Mouse (Mus musculus) liver, embryonic 15.5 days (tissue): ENCODE measurements at regions not wholly inside any gene's neighbourhood (a gene's known extent, or its start where the extent isn't known, plus 50 kb on each side); places are given as distances from the start of the nearest gene placed in this dataset.

Experiments
- ATAC-seq: fragments of 200-750 bp; cut with Nextera tagmentation; 2 replicates; pipeline ENCODE4 v1.8.0; 2017; ENCODE audit warnings: moderate number of reproducible peaks, mild to moderate bottlenecking, moderate library complexity; ENCODE audit not compliant: insufficient read depth
- H3K27ac ChIP-seq: fragments of 300-500 bp; sonication (generic); replicated peaks from 2 replicates; pipeline ENCODE4 v1.5.1; 2015; ENCODE audit warnings: mild to moderate bottlenecking, inconsistent platforms
- H3K27me3 ChIP-seq: fragments of 300-500 bp; sonication (generic); 2 replicates; pipeline ENCODE4 v1.6.1; 2015; ENCODE audit warnings: mild to moderate bottlenecking, inconsistent platforms
- H3K36me3 ChIP-seq: fragments of 300-500 bp; sonication (generic); replicated peaks from 2 replicates; pipeline ENCODE4 v1.6.1; 2015; ENCODE audit warnings: moderate library complexity, mild to moderate bottlenecking, inconsistent platforms
- H3K4me1 ChIP-seq: fragments of 300-500 bp; sonication (generic); replicated peaks from 2 replicates; pipeline ENCODE4 v1.6.1; 2015; ENCODE audit warnings: inconsistent platforms
- H3K4me2 ChIP-seq: fragments of 300-500 bp; sonication (generic); 2 replicates; pipeline ENCODE4 v1.6.1; 2015; ENCODE audit warnings: moderate library complexity, mild to moderate bottlenecking, inconsistent platforms
- H3K4me3 ChIP-seq: fragments of 300-500 bp; sonication (generic); replicated peaks from 2 replicates; pipeline ENCODE4 v1.5.1; 2015; ENCODE audit warnings: mild to moderate bottlenecking, inconsistent platforms
- H3K9ac ChIP-seq: fragments of 300-500 bp; sonication (generic); 2 replicates; pipeline ENCODE4 v1.6.1; 2015; ENCODE audit warnings: moderate library complexity, mild to moderate bottlenecking, inconsistent platforms
- H3K9me3 ChIP-seq: fragments of 300-500 bp; sonication (generic); replicated peaks from 2 replicates; pipeline ENCODE4 v1.6.1; 2016; ENCODE audit warnings: inconsistent platforms
- WGBS: fragments of 180-500 bp; shearing (Covaris S2); methylation state at CpG from one replicate; pipeline ENCODE4 v1.1.7; 2015; ENCODE audit warnings: mixed read lengths; ENCODE audit not compliant: insufficient replicate concordance; 5-methylcytosine and 5-hydroxymethylcytosine counted together

GRCm38 (mm10) chr19:56190222-56190621, 96.7 kb upstream of the Habp2 start:
- Histone ChIP-seq H3K4me3 (no peak overlapping the region), H3K27me3 (no peaks in the 10 kb centered on the region), H3K9ac (no peak overlapping the region), H3K27ac (no peak overlapping the region), H3K9me3 (no peaks in the 10 kb centered on the region), H3K36me3 (no peaks in the 10 kb centered on the region), H3K4me2 (no peak overlapping the region), H3K4me1 (peaks cover 13% of the 10 kb centered on the region; the same call in 1 of the 2 replicates)
- no peak for ATAC-seq
- 68% methylated on average over 3 of the region's 3 CpGs for WGBS

- H3K27ac ChIP-seq = no peak overlapping the region
- no peak overlapping the region for H3K4me3 ChIP-seq
- no peaks in the 10 kb centered on the region for H3K27me3 ChIP-seq
- no peaks in the 10 kb centered on the region for H3K4me1 ChIP-seq
- no peaks in the 10 kb centered on the region for H3K36me3 ChIP-seq
- no peak for ATAC-seq
- no peak overlapping the region for H3K9ac ChIP-seq
- no peaks in the 10 kb centered on the region for H3K9me3 ChIP-seq
- 64% methylated on average over 15 of the region's 15 CpGs for WGBS
- H3K4me2 ChIP-seq = no peak overlapping the region
These were observed 88.3 kb upstream of the Habp2 start for GRCm38 (mm10) chr19:56198474-56199236.

GRCm38 (mm10) chr19:56199401-56200150, 87.4 kb upstream of the Habp2 start:
- Histone ChIP-seq H3K9ac (no peak overlapping the region), H3K4me3 (no peak overlapping the region), H3K4me2 (no peak overlapping the region), H3K4me1 (no peaks in the 10 kb centered on the region), H3K27ac (no peak overlapping the region), H3K9me3 (no peaks in the 10 kb centered on the region), H3K36me3 (no peaks in the 10 kb centered on the region), H3K27me3 (no peaks in the 10 kb centered on the region)
- ATAC-seq = no peak
- WGBS = 57% methylated on average over 14 of the region's 14 CpGs

- 67% methylated on average over 9 of the region's 9 CpGs for WGBS
- no peak for ATAC-seq
- H3K27ac ChIP-seq = no peak overlapping the region
These were observed 85.8 kb upstream of the Habp2 start for GRCm38 (mm10) chr19:56201007-56201682.

GRCm38 (mm10) chr19:56201738-56202480, 85.0 kb upstream of the Habp2 start:
- Histone ChIP-seq H3K9ac (no peak overlapping the region), H3K4me2 (no peak overlapping the region), H3K27me3 (no peaks in the 10 kb centered on the region), H3K9me3 (no peaks in the 10 kb centered on the region), H3K4me1 (no peaks in the 10 kb centered on the region), H3K27ac (no peak overlapping the region), H3K36me3 (no peaks in the 10 kb centered on the region), H3K4me3 (no peak overlapping the region)
- no peak for ATAC-seq

More at GRCm38 (mm10) chr19:56201007-56201682, 85.8 kb upstream of the Habp2 start:
- Histone ChIP-seq H3K9ac (no peak overlapping the region), H3K36me3 (no peaks in the 10 kb centered on the region), H3K9me3 (no peaks in the 10 kb centered on the region), H3K4me2 (no peak overlapping the region), H3K27me3 (no peaks in the 10 kb centered on the region), H3K4me3 (no peak overlapping the region), H3K4me1 (no peaks in the 10 kb centered on the region)

- no peak overlapping the region for H3K4me2 ChIP-seq
- 52% methylated on average over 9 of the region's 9 CpGs for WGBS
- H3K4me1 ChIP-seq = no peaks in the 10 kb centered on the region
- H3K4me3 ChIP-seq = no peak overlapping the region
- no peaks in the 10 kb centered on the region for H3K27me3 ChIP-seq
- H3K9ac ChIP-seq = no peak overlapping the region
- H3K36me3 ChIP-seq = no peaks in the 10 kb centered on the region
- ATAC-seq = no peak
- no peak overlapping the region for H3K27ac ChIP-seq
- no peaks in the 10 kb centered on the region for H3K9me3 ChIP-seq
These were observed 84.3 kb upstream of the Habp2 start for GRCm38 (mm10) chr19:56202481-56203130.

GRCm38 (mm10) chr19:56218536-56218935, 68.4 kb upstream of the Habp2 start:
- no peak overlapping the region for H3K27ac ChIP-seq
- H3K4me2 ChIP-seq = no peak overlapping the region
- WGBS = 59% methylated on average over 6 of the region's 6 CpGs
- H3K9me3 ChIP-seq = no peaks in the 10 kb centered on the region
- no peaks in the 10 kb centered on the region for H3K36me3 ChIP-seq
- no peak overlapping the region for H3K4me3 ChIP-seq
- ATAC-seq = no peak
- H3K9ac ChIP-seq = no peak overlapping the region
- no peaks in the 10 kb centered on the region for H3K27me3 ChIP-seq
- H3K4me1 ChIP-seq = no peaks in the 10 kb centered on the region

GRCm38 (mm10) chr19:56220724-56221407, 66.1 kb upstream of the Habp2 start:
- H3K36me3 ChIP-seq = no peaks in the 10 kb centered on the region
- H3K9ac ChIP-seq = no peak overlapping the region
- no peaks in the 10 kb centered on the region for H3K9me3 ChIP-seq
- H3K4me1 ChIP-seq = no peaks in the 10 kb centered on the region
- no peak overlapping the region for H3K4me3 ChIP-seq
- no peak for ATAC-seq
- WGBS = 62% methylated on average over 15 of the region's 15 CpGs
- H3K4me2 ChIP-seq = no peak overlapping the region
- H3K27ac ChIP-seq = no peak overlapping the region
- H3K27me3 ChIP-seq = no peaks in the 10 kb centered on the region

GRCm38 (mm10) chr19:56222496-56222895, 64.4 kb upstream of the Habp2 start:
- Histone ChIP-seq H3K4me2 (no peak overlapping the region), H3K4me3 (no peak overlapping the region), H3K9me3 (no peaks in the 10 kb centered on the region), H3K27ac (no peak overlapping the region), H3K4me1 (no peaks in the 10 kb centered on the region), H3K27me3 (no peaks in the 10 kb centered on the region), H3K9ac (no peak overlapping the region), H3K36me3 (no peaks in the 10 kb centered on the region)
- 48% methylated on average over 4 of the region's 4 CpGs for WGBS
- no peak for ATAC-seq

- WGBS = 16% methylated on average over 7 of the region's 7 CpGs
- Histone ChIP-seq H3K4me2 (no peak overlapping the region), H3K4me1 (no peaks in the 10 kb centered on the region), H3K27me3 (no peaks in the 10 kb centered on the region), H3K4me3 (no peak overlapping the region), H3K27ac (no peak overlapping the region), H3K9ac (no peak overlapping the region), H3K9me3 (no peaks in the 10 kb centered on the region), H3K36me3 (no peaks in the 10 kb centered on the region)
- ATAC-seq = no peak
These were observed 61.9 kb upstream of the Habp2 start for GRCm38 (mm10) chr19:56225039-56225438.
